Mouse (Mus musculus): ENCODE measurements at regions not wholly inside any gene's neighbourhood (a gene's known extent, or its start where the extent isn't known, plus 50 kb on each side); places are given as distances from the start of the nearest gene placed in this dataset.

- TF ChIP-seq CTCF (IDR thresholded peaks at IDR 0.05; ENCODE audit: low read depth, low read length) (peak; percentile 43; the same call in 1 of the 2 replicates), TAL1 (conservative IDR thresholded peaks at IDR 0.05; ENCODE audit: low read depth, low read length) (no peak), GATA1 (IDR thresholded peaks at IDR 0.05; ENCODE audit: borderline replicate concordance, low read length) (no peak), POLR2AphosphoS5 (IDR thresholded peaks at IDR 0.05; ENCODE audit: insufficient replicate concordance, low read depth, low read length) (no peak)
Observed at GRCm38 (mm10) chr4:152663482-152663881, 185.8 kb upstream of the Kcnab2 start.

Measured in G1E (cell line).